Mouse (Mus musculus): ENCODE measurements around the gene Tmem82.

The Tmem82 gene

GRCm38 (mm10) chr4:141576404-141576803 is 42.0 kb downstream of the Tmem82 start:
- in situ Hi-C loops (cut with MboI, MseI): no loop called here

GRCm38 (mm10) chr4:141574789-141575702 is 43.4 kb downstream of the Tmem82 start:
- in situ Hi-C loops (cut with MboI, MseI): no loop called here

DNA sequence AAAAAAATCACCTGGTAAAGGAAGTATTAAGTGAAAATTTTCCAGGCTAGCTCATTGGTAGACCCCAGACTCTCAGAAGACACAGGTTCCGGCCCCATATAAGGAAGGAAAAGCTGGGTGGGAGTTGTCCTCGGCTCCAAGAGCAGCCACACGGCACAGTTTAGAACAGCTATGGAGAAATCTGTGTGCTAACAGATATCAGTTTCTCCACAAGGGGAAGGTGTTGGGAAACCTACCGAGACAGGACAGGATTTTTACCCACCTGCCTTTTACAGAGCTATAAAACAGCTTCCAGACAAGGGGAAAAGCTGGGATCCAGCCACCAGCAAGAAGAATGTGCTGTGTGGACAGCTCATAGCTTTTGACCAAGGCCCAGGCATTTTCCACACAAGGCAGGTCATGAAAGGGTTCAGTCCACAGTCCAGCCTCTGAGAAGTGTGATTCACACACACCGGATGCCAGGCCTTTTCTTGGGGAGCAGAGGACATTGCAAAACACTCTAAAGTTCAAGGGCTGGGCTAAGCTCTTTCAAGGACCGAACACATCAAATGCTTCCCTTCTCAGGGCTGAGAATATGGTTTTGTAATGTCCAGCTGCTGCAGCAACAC is 45.0 kb downstream of the Tmem82 start:
- in situ Hi-C loops (cut with MboI, MseI): no loop called here

DNA sequence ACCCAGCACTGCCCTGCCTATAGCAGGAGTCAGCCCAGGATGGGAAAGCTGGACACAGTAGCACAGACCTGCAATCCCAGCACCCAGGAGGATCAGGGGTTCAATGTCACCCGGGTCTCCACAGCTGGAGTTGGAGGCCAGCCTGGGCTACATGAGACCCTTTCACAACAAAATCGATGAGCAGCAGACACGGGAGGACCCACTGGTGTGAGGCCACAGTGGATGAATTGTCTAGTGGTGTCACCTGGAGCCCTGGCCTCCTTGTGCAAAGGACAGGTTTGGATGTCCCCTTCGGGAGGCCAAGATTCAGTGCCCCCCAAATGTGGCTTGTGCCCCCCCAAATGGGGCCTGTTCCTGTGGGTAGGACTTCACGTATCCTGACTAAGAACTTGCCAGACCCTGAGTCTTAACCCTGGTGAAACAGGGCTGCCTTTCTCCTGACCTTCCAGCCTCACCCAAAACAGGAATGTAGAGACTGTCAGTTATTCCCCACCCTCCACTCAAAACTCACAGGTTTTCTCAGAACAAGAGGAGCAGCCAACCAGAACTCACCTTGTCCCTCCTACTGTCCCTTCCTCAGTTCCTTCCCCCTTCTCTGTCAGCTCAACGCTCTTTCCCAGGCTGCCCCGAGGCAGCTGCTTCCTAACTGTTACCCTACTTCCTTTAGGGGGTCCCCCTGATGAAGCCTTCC is 45.6 kb downstream of the Tmem82 start:
- in situ Hi-C loops (cut with MboI, MseI): no loop called here

- in situ Hi-C loops (cut with MboI, MseI): no loop called here
Measured at GRCm38 (mm10) chr4:141571934-141572333, 46.5 kb downstream of the Tmem82 start.

- in situ Hi-C loops (cut with MboI, MseI): no loop called here
Measured at GRCm38 (mm10) chr4:141571337-141571739, 47.1 kb downstream of the Tmem82 start.

- in situ Hi-C loops (cut with MboI, MseI): no loop called here
Measured at GRCm38 (mm10) chr4:141570821-141571220, 47.6 kb downstream of the Tmem82 start.

- in situ Hi-C loops (cut with MboI, MseI): no loop called here
Measured at GRCm38 (mm10) chr4:141570004-141570403, 48.4 kb downstream of the Tmem82 start.

DNA sequence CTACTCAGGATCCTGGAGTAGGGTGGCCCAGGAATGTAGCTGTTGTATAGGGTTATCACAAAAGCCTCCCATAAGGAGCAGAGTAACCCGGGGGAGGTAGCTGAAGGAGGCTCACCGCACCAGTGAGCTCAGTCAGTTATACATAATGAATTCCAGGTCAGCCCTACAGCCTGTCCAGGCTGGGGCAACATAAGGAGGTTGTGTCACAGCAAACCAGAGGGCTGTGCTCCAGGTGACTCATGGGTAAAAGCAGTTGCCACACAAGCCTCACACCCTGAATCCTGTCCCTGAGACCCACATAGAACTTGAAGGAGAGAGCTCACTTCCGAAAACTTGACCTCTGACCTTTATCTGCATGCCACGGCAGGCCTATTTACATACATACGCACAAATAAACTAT is 49.5 kb downstream of the Tmem82 start:
- in situ Hi-C loops (cut with MboI, MseI): loop anchor here (5.0 kb wide), 2 partner anchors 82 to 162 kb away; no protein-coding TSS in a partner anchor

- in situ Hi-C loops (cut with MboI, MseI): loop anchor here (5.0 kb wide), 2 partner anchors 80 to 160 kb away; no protein-coding TSS in a partner anchor
Measured at GRCm38 (mm10) chr4:141567174-141567573, 51.3 kb downstream of the Tmem82 start.

DNA sequence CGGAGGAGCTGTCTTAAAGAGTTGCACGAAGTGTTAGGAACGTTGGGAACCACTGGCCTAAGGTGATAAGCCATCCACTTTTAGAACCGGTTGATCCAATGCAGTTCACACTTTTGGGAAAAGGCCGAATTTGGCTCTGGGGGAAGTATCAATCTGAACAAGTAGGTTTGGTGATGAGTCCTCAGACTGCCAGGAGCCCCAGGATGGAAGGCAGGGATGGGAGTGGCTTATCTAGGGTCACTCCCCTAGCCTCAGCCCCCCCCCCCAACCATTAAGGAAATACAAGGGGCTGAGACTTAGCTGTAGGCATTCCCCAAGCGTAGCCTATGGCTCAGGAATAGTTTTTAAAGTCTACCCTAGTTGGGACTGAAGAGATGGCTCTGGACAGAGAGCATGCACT is 52.2 kb downstream of the Tmem82 start:
- in situ Hi-C loops (cut with MboI, MseI): loop anchor here (5.0 kb wide), 2 partner anchors 79 to 159 kb away; no protein-coding TSS in a partner anchor

DNA sequence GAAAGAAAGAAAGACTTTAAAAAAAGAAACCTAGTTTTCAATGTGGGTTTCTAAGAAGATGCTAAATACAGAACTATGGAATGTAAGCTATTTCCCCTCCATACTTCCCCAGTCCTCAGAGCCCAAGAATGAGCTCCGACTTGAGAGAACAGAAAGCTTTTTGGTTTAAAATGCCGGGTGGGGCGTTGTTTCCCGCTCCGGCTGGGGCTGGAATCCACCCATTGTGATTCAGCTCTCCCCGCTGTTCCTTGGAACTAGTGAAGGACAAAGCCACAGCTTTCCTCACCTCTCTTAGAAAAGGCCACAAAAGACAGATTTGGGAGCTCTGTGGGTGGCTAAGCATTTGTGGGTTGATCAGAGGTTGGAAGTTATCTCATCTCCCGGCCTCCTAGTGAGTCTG is 53.1 kb downstream of the Tmem82 start:
- in situ Hi-C loops (cut with MboI, MseI): loop anchor here (5.0 kb wide), 2 partner anchors 78 to 158 kb away; no protein-coding TSS in a partner anchor

GRCm38 (mm10) chr4:141564660-141565059 is 53.8 kb downstream of the Tmem82 start:
- in situ Hi-C loops (cut with MboI, MseI): loop anchor here (5.0 kb wide), 2 partner anchors 77 to 157 kb away; no protein-coding TSS in a partner anchor

DNA sequence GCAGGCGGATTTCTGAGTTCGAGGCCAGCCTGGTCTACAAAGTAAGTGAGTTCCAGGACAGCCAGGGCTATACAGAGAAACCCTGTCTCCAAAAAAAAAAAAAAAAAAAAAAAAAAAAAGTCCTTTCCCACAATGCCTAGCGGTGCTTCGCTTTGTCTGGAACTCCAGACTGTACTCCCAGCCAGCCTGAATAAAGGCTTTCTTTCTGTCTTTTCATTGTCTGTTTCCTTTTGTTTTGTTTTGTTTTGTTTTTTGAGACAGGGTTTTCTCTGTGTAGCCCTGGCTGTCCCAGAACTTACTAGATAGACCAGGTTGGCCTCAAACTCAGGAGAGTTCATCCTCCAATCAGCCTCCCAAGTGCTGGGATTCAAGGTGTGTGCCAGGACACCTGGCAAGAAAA is 54.2 kb downstream of the Tmem82 start:
- in situ Hi-C loops (cut with MboI, MseI): no loop called here
